Mouse (Mus musculus): ENCODE measurements around the gene Gm26727.
"Not testable (repeated sequence)": the region's sequence is repeated elsewhere in the genome, so short reads cannot be mapped to it uniquely, and the experiment has no call there.

Gene Gm26727

DNA sequence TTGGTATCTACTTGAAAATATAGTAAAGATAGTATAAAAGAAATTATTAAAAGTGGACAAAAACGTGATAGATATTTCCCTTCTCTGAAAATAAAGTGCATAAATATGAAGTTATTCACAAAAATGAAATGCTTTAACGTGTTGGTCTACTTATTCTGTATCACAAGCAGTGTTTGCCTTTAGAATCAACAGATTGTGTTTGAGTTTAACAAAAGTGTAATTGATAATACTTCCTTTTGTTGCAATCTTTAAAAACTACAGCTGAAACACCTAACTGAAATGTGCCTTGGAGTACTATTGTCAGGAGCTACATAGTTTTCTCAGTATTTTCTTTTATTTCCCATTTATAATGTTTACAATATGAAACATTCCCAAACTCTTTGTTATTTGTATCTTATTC is at the start of gene Gm26727:
Gm26727 (minus strand) TSS at position 101 of the 400 bp plus-strand sequence.
- DNase-seq (ENCODE audit: inconsistent age in 2 of 2, low spot score in 1 of 2), result no peak

DNA sequence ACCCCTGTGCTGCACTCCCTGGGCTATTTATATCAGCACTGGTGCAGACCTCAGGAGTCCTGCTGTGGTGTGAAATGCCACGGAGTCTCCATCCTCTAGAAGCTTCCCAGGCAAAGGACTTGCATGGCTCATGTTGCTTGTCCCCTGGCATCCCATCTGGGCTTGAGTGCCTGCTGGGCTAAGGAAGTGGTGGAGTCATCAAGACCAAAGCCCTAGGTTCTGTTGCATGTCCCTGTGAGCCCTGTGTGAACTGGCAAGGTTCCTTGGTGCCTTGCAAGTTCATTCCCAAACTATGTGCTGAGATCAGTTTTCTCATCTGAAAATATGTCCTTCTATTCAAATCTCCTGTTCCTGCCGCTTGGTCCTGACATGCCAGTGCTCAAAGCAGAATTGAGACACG is 48.1 kb upstream of the Gm26727 start:
- no peak for DNase-seq (ENCODE audit: inconsistent age in 2 of 2, low spot score in 1 of 2)

DNA sequence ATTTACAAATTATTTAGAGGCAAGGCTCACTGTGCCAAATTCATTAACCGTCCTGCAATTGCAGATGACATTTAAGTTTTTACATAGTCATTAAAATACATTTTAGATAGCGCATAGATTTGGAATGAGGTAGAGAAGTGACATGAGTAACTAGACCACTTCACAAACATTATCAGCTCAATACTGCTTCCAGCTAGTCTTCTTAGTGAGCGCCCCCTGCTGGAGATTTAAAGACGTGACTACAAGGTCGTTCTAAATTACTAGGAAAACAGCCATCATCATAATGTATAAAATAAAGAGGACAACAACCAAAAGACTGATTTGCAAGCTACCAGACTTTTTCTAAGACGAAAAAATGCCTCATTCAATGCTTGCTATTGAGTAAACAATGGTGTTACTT is 44.8 kb upstream of the Gm26727 start:
- DNase-seq (ENCODE audit: inconsistent age in 2 of 2, low spot score in 1 of 2), result peak; percentile 17 to 78

DNA sequence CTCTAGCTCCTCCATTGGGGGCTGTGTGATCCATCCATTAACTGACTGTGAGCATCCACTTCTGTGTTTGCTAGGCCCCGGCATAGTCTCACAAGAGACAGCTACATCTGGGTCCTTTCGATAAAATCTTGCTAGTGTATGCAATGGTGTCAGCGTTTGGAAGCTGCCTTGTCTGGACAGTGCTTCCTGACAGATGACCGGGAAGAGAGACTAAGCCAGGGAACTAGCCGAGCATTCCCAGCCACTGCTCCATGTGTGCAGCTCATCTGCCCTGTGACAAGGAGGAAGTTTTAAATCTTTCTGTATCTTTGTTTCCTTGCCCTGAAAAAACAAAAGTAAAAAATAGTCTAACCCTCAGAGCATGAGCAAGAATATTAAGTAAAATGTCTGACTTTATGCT is 37.0 kb upstream of the Gm26727 start:
- DNase-seq (ENCODE audit: inconsistent age in 2 of 2, low spot score in 1 of 2), result not testable (repeated sequence)

DNA sequence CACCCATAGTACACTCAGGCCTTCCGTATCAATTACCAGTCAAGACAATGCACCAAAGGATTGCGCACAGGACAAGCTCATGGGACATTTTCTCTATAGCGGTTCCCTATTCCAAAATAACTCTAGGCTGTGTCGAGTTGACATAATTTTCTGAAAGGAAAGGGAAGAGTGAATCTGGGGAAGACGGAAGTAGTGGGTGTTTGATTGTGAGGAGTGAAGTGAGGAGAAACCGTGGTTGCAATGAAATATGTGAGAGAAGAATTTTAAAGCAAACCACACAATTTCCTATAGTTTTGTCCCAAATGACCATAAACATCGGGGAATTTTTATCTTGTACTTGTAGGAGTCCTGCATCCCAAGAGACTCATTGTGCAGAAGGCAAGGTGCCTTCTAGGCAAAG is 34.1 kb upstream of the Gm26727 start:
- no peak for DNase-seq (ENCODE audit: inconsistent age in 2 of 2, low spot score in 1 of 2)

DNA sequence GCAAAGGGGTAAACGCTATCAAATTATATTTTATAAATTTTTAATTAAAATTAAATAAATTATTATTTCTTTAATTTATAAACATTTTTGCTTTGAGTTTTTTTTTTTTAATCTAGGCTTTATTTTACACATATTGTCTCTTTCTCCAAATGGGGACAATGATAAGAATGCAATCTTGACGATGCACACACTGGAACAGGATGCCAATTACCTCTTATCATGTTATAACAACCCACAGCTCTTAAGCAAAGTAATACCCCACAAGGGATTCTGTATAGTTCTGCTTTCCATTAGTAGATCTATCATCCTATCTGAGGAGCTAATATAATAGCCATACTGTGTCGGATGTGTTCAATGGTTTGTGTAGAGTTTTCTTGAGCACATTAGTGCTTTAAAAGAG is 27.9 kb upstream of the Gm26727 start:
- no peak for DNase-seq (ENCODE audit: inconsistent age in 2 of 2, low spot score in 1 of 2)

DNA sequence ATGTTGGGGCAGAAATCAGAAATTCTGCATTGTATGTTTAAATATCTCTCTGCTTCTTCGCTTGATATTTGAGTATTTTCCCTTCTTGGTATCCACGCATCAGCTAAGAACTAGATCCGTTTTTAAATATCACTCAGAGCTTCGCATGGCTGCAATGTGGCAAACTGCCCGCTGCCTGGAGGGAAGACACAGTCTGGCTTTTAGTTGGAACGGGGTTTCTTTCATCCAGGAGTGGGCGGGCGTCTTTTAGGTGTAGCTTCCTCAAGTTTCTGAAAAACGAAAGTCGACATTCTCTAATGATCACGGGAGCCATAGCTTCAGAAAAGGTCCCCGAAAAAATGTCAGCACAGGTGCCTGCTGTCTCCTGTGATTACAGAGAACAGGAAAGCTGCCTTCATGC is 14.2 kb upstream of the Gm26727 start:
- no peak for DNase-seq (ENCODE audit: inconsistent age in 2 of 2, low spot score in 1 of 2)

DNA sequence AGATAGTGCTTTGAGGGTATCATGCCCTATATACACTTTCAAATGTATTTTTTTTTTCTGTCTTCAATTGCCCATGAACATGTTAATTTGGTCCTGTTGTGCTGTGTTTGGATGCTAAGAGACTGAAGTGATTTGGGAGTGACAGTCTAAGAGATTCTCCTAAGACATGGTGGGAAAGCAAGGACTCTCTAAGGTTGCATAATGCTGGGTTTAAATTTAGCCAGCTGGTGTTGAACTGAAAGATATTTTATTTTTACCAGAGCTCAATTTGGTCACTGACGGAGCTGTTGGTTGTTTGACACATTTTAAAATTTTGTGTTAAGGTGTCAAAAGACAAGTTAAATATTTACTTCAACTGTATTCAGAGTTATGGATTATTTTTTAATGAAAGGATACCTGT is 13.8 kb upstream of the Gm26727 start:
- no peak for DNase-seq (ENCODE audit: inconsistent age in 2 of 2, low spot score in 1 of 2)

DNA sequence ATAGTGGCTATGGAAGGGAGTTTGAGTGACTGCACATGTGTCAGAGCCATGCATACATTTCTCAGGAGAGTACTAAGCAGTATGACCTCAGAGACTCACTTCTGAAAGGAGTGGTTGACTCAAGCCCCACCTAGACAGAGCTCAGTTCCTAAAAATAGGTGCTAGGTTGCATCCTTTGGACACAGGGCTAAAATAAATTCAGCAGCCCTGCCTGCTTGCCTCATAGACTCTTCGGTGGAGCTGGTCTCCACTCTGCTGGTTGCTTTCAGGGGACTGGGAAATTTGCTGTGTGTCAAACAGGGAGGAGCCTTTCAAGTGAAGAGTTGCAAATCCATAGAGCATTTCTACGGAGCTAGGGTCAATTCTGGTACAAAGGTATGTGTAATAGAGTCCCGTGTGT is 12.8 kb upstream of the Gm26727 start, which contains the start of gene Xirp2:
Xirp2 (plus strand) TSS at position 223 of the 400 bp plus-strand sequence.
- DNase-seq (ENCODE audit: inconsistent age in 2 of 2, low spot score in 1 of 2), result no peak

DNA sequence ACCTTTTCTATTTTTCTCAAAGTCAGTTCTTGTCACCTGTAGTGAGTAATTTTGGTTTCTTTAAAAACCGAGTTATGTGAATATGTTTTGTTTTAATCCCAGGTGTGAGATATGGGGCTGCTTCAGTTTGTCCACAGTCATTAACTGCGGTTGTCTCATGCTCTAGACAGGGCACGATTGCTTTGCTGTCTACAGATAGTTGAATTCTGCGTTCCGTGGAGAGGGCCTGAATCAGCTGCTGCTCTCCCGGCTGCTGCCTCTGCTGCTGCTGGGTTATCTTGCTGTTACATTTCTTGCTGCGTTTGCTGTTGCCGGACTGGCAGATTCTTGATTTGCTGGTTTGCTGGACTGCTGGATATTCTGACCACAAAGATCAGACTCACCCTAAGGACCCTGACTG is 5.3 kb upstream of the Gm26727 start:
- DNase-seq (ENCODE audit: inconsistent age in 2 of 2, low spot score in 1 of 2), result no peak

DNA sequence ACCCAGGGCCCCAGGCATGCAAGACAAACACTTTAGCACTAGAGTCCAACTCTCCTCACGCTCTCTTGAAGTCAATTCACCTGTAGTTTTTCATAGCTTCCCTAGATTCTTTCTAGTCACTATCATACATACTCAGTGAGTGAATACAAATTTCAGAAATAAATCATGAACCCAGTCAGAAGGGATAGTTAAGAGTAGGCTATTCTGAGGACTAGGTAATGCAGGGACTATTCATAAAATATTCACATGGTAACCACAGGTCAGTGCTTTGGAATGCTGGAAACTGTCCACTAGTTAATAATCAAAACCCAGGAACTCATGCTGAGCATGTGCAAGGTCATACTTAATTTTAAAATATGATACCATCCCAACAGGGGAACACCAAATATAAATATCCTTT is 10.2 kb downstream of the Gm26727 start:
- DNase-seq (ENCODE audit: inconsistent age in 2 of 2, low spot score in 1 of 2), result no peak

DNA sequence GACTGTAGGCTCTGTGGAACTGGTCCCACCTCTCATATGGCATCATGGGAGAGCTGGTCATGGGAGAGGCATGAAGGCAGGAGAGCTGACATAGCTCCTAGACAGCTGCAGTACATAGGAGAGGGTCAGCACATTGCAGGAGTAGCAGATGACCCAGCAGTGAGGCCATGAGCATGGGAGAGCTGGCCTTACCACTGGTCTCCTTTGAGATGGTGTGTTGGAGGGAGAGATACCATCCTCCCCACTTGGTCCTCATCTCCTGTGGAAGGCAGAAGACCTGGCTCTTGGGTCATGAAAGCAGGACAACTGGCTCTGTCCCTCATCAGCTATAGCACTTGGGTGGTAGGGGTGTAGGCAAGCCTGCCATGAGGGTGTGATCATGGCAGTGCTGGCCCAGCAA is 12.1 kb downstream of the Gm26727 start:
- no peak for DNase-seq (ENCODE audit: inconsistent age in 2 of 2, low spot score in 1 of 2)

DNA sequence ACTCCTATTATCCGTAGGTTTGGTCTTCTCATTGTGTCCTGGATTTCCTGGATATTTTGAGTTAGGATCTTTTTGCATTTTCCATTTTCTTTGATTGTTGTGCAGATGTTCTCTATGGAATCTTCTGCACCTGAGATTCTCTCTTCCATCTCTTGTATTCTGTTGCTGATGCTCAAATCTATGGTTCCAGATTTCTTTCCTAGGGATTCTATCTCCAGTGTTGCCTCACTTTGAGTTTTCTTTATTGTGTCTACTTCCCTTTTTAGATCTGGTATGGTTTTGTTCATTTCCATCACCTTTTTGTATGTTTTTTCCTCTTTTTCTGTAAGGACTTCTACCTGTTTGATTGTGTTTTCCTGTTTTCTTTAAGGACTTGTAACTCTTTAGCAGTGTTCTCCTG is 19.6 kb downstream of the Gm26727 start, which contains the start of gene Gm21830:
Gm21830 (plus strand) TSS at position 301 of the 400 bp plus-strand sequence.
- DNase-seq (ENCODE audit: inconsistent age in 2 of 2, low spot score in 1 of 2), result not testable (repeated sequence)

Measured in adrenal gland, adult (tissue).